Mouse (Mus musculus): ENCODE measurements at regions not wholly inside any gene's neighbourhood (a gene's known extent, or its start where the extent isn't known, plus 50 kb on each side); places are given as distances from the start of the nearest gene placed in this dataset.
"Not testable (repeated sequence)": the region's sequence is repeated elsewhere in the genome, so short reads cannot be mapped to it uniquely, and the experiment has no call there.

GRCm38 (mm10) chr12:115749586-115749985, 297.9 kb upstream of the Zfp386 start:
- intact Hi-C loops (cut with DNase I); DNase-seq: not testable (repeated sequence)

GRCm38 (mm10) chr12:115753135-115753534, 294.4 kb upstream of the Zfp386 start:
- DNase-seq; intact Hi-C loops (cut with DNase I): not testable (repeated sequence)

- intact Hi-C loops (cut with DNase I); DNase-seq: not testable (repeated sequence)
Measured at GRCm38 (mm10) chr12:115757526-115757925, 290.0 kb upstream of the Zfp386 start.

- intact Hi-C loops (cut with DNase I); DNase-seq: not testable (repeated sequence)
Measured at GRCm38 (mm10) chr12:115759041-115759440, 288.5 kb upstream of the Zfp386 start.

GRCm38 (mm10) chr12:115761766-115762165, 285.8 kb upstream of the Zfp386 start:
- intact Hi-C loops (cut with DNase I); DNase-seq: not testable (repeated sequence)

GRCm38 (mm10) chr12:115764939-115765479, 282.5 kb upstream of the Zfp386 start:
- intact Hi-C loops (cut with DNase I); DNase-seq: not testable (repeated sequence)

- intact Hi-C loops (cut with DNase I); DNase-seq: not testable (repeated sequence)
Measured at GRCm38 (mm10) chr12:115771176-115771575, 276.3 kb upstream of the Zfp386 start.

- intact Hi-C loops (cut with DNase I); DNase-seq: not testable (repeated sequence)
Measured at GRCm38 (mm10) chr12:115790369-115790768, 257.2 kb upstream of the Zfp386 start.

- DNase-seq; intact Hi-C loops (cut with DNase I): not testable (repeated sequence)
Measured at GRCm38 (mm10) chr12:115802499-115802898, 245.0 kb upstream of the Zfp386 start.

- intact Hi-C loops (cut with DNase I); DNase-seq: not testable (repeated sequence)
Measured at GRCm38 (mm10) chr12:115803675-115804074, 243.8 kb upstream of the Zfp386 start.

GRCm38 (mm10) chr12:115807978-115808377, 239.5 kb upstream of the Zfp386 start:
- DNase-seq: no peak
- intact Hi-C loops (cut with DNase I): no loop called here

Small RNAs in the stretch of these regions (microRNA-seq; reads per million reads assigned to microRNA genes)
- gene Gm27722 (0 reads per million in 2 experiments), gene Mir6388 (0 reads per million in 2 experiments)
